Mouse (Mus musculus): Measurements from ENCODE around the gene Stk10. TPM values are rescaled to one million over a fixed set of nuclear protein-coding genes. Genes with fewer than 3 reads are reported as not detected.

The Stk10 gene
- polyA plus RNA-seq, 1 experiment: 30.0 TPM

GRCm38 (mm10) chr11:32619257-32619816 is 86.2 kb downstream of the Stk10 start:
- no peak for TF ChIP-seq GATA1 (IDR thresholded peaks at IDR 0.05; ENCODE audit: low read length)

GRCm38 (mm10) chr11:32619866-32620456 is 86.9 kb downstream of the Stk10 start:
- TF ChIP-seq GATA1 (IDR thresholded peaks at IDR 0.05; ENCODE audit: low read length): no peak

GRCm38 (mm10) chr11:32621831-32622478 is 88.8 kb downstream of the Stk10 start:
- TF ChIP-seq GATA1 (IDR thresholded peaks at IDR 0.05; ENCODE audit: low read length): no peak

GRCm38 (mm10) chr11:32622479-32623190 is 89.5 kb downstream of the Stk10 start:
- no peak for TF ChIP-seq GATA1 (IDR thresholded peaks at IDR 0.05; ENCODE audit: low read length)

GRCm38 (mm10) chr11:32623236-32623635 is 90.1 kb downstream of the Stk10 start:
- no peak for TF ChIP-seq GATA1 (IDR thresholded peaks at IDR 0.05; ENCODE audit: low read length)

- TF ChIP-seq GATA1 (IDR thresholded peaks at IDR 0.05; ENCODE audit: low read length): no peak
Observed at GRCm38 (mm10) chr11:32623912-32624311, 90.8 kb downstream of the Stk10 start.

- no peak for TF ChIP-seq GATA1 (IDR thresholded peaks at IDR 0.05; ENCODE audit: low read length)
Observed at GRCm38 (mm10) chr11:32625677-32626076, 92.6 kb downstream of the Stk10 start.

- no peak for TF ChIP-seq GATA1 (IDR thresholded peaks at IDR 0.05; ENCODE audit: low read length)
Observed at GRCm38 (mm10) chr11:32626079-32626478, 93.0 kb downstream of the Stk10 start.

GRCm38 (mm10) chr11:32627900-32628299 is 94.8 kb downstream of the Stk10 start:
- no peak for TF ChIP-seq GATA1 (IDR thresholded peaks at IDR 0.05; ENCODE audit: low read length)

- TF ChIP-seq GATA1 (IDR thresholded peaks at IDR 0.05; ENCODE audit: low read length): no peak
Observed at GRCm38 (mm10) chr11:32629713-32630211, 96.7 kb downstream of the Stk10 start.

- TF ChIP-seq GATA1 (IDR thresholded peaks at IDR 0.05; ENCODE audit: low read length): no peak
Observed at GRCm38 (mm10) chr11:32632671-32633070, 99.6 kb downstream of the Stk10 start.

- TF ChIP-seq GATA1 (IDR thresholded peaks at IDR 0.05; ENCODE audit: low read length): no peak
Observed at GRCm38 (mm10) chr11:32633542-32633941, 100.4 kb downstream of the Stk10 start.

GRCm38 (mm10) chr11:32634143-32634542 is 101.0 kb downstream of the Stk10 start:
- no peak for TF ChIP-seq GATA1 (IDR thresholded peaks at IDR 0.05; ENCODE audit: low read length)

- TF ChIP-seq GATA1 (IDR thresholded peaks at IDR 0.05; ENCODE audit: low read length): no peak
Observed at GRCm38 (mm10) chr11:32634842-32635241, 101.7 kb downstream of the Stk10 start.

- TF ChIP-seq GATA1 (IDR thresholded peaks at IDR 0.05; ENCODE audit: low read length): no peak
Observed at GRCm38 (mm10) chr11:32636275-32636674, 103.2 kb downstream of the Stk10 start.
